Mouse (Mus musculus) embryonic facial prominence, embryonic 11.5 days (tissue): ENCODE results near the gene Doc2g. TPM values are rescaled to one million over a fixed set of nuclear protein-coding genes. Genes with fewer than 3 reads are reported as not detected.

Source experiments
- ATAC-seq: fragments of 200-750 bp; cut with Nextera tagmentation; replicated peaks from 2 replicates; pipeline ENCODE4 v1.8.0; 2017; ENCODE audit warnings: low read depth; ENCODE audit not compliant: insufficient number of reproducible peaks, low FRiP score, low TSS enrichment
- DNase-seq: peaks from one replicate; pipeline ENCODE4 v3.0.0-alpha.2; 2015; ENCODE audit warnings: low spot score
- H3K27ac ChIP-seq: fragments of 300-500 bp; sonication (generic); replicated peaks from 2 replicates; pipeline ENCODE4 v1.5.1; 2014; ENCODE audit warnings: mild to moderate bottlenecking, low read depth, low read length, control low read depth
- H3K27me3 ChIP-seq: fragments of 300-500 bp; sonication (generic); 2 replicates; pipeline ENCODE4 v1.6.1; 2014; ENCODE audit warnings: mild to moderate bottlenecking, low read length, moderate library complexity, mixed read lengths; ENCODE audit not compliant: control insufficient read depth, insufficient read depth
- H3K36me3 ChIP-seq: fragments of 300-500 bp; sonication (generic); replicated peaks from 2 replicates; pipeline ENCODE4 v1.6.1; 2014; ENCODE audit warnings: low read depth, mild to moderate bottlenecking, low read length, moderate library complexity, mixed read lengths; ENCODE audit not compliant: control insufficient read depth, insufficient read depth
- H3K4me1 ChIP-seq: fragments of 300-500 bp; sonication (generic); 2 replicates; pipeline ENCODE4 v1.6.1; 2014; ENCODE audit warnings: low read length, mixed read lengths; ENCODE audit not compliant: control insufficient read depth, insufficient read depth
- H3K4me2 ChIP-seq: fragments of 300-500 bp; sonication (generic); 2 replicates; pipeline ENCODE4 v1.6.1; 2014; ENCODE audit warnings: low read depth, mild to moderate bottlenecking, control low read depth, low read length, moderate library complexity
- H3K4me3 ChIP-seq: fragments of 300-500 bp; sonication (generic); 2 replicates; pipeline ENCODE4 v1.5.1; 2014; ENCODE audit warnings: low read depth, low read length, control low read depth
- H3K9ac ChIP-seq: fragments of 300-500 bp; sonication (generic); replicated peaks from 2 replicates; pipeline ENCODE4 v1.6.1; 2014; ENCODE audit warnings: mild to moderate bottlenecking, control low read depth, low read length
- H3K9me3 ChIP-seq: fragments of 300-500 bp; sonication (generic); replicated peaks from 2 replicates; pipeline ENCODE4 v1.6.1; 2016; ENCODE audit warnings: mild to moderate bottlenecking, low read length, inconsistent platforms, mixed read lengths; ENCODE audit not compliant: control insufficient read depth
- WGBS: fragments of 180-500 bp; shearing (Covaris S2); extraction: QIAGEN DNeasy Blood & Tissue Kit; methylation state at CpG from one replicate; pipeline ENCODE4 v1.1.7; 2014; 5-methylcytosine and 5-hydroxymethylcytosine counted together
- polyA plus RNA-seq: library from polyadenylated mRNA; unstranded; fragments of >200 nt; fragmentation: Nextera tagmentation; extraction: Ambion mirVana; gene quantifications from 2 replicates; pipeline ENCODE4 v1.2.1, GENCODE M21; 2014

Doc2g gene
- polyA plus RNA-seq, 1 experiment from 2014 or later, result 2.2 TPM

GRCm38 (mm10) chr19:3991966-3992365 is 11.1 kb upstream of the Doc2g start:
- H3K4me1 ChIP-seq, result no peaks in the 10 kb centered on the region
- H3K27me3 ChIP-seq, result no peaks in the 10 kb centered on the region
- no peaks in the 10 kb centered on the region for H3K9me3 ChIP-seq
- no peaks in the 10 kb centered on the region for H3K36me3 ChIP-seq
- DNase-seq (no peak), ATAC-seq (no peak)
- no peak overlapping the region for H3K9ac ChIP-seq
- 86% methylated on average over 3 of the region's 3 CpGs for WGBS
- no peak overlapping the region for H3K4me3 ChIP-seq
- H3K27ac ChIP-seq, result no peak overlapping the region
- no peak overlapping the region for H3K4me2 ChIP-seq

- Histone ChIP-seq H3K27ac (no peak within 1 kb of the TSS), H3K4me2 (no peak within 1 kb of the TSS), H3K4me3 (no peak within 1 kb of the TSS), H3K4me1 (no peaks in the 10 kb centered on the region), H3K9ac (no peak within 1 kb of the TSS), H3K9me3 (no peaks in the 10 kb centered on the region), H3K36me3 (no peaks in the 10 kb centered on the region), H3K27me3 (no peaks in the 10 kb centered on the region)
- ATAC-seq (no peak), DNase-seq (no peak)
- 56% methylated on average over 5 of the region's 5 CpGs for WGBS
Observed at GRCm38 (mm10) chr19:3992416-3992815, 10.7 kb upstream of the Doc2g start, which contains the start of gene Tbx10. Tbx10 (plus strand) TSS chr19:3992752.

- Histone ChIP-seq H3K27me3 (no peaks in the 10 kb centered on the region), H3K36me3 (no peaks in the 10 kb centered on the region), H3K9ac (no peak overlapping the region), H3K4me2 (no peak overlapping the region), H3K4me3 (no peak overlapping the region), H3K27ac (no peak overlapping the region), H3K9me3 (no peaks in the 10 kb centered on the region), H3K4me1 (no peaks in the 10 kb centered on the region)
- DNase-seq (no peak), ATAC-seq (no peak)
- WGBS, result 68% methylated on average over 6 of the region's 6 CpGs
Observed at GRCm38 (mm10) chr19:3994932-3995331, 8.2 kb upstream of the Doc2g start.

- Histone ChIP-seq H3K4me2 (no peak overlapping the region), H3K4me3 (no peak overlapping the region), H3K9me3 (no peaks in the 10 kb centered on the region), H3K27me3 (no peaks in the 10 kb centered on the region), H3K27ac (no peak overlapping the region), H3K9ac (no peak overlapping the region), H3K36me3 (no peaks in the 10 kb centered on the region), H3K4me1 (no peaks in the 10 kb centered on the region)
- WGBS, result 83% methylated on average over 3 of the region's 3 CpGs
- DNase-seq (no peak), ATAC-seq (no peak)
Observed at GRCm38 (mm10) chr19:3995505-3995904, 7.6 kb upstream of the Doc2g start.

GRCm38 (mm10) chr19:3996106-3996505 is 7.0 kb upstream of the Doc2g start:
- no peak overlapping the region for H3K4me2 ChIP-seq
- no peak overlapping the region for H3K9ac ChIP-seq
- no peak overlapping the region for H3K27ac ChIP-seq
- WGBS, result 64% methylated on average over 7 of the region's 7 CpGs
- H3K27me3 ChIP-seq, result no peaks in the 10 kb centered on the region
- ATAC-seq (no peak), DNase-seq (no peak)
- no peaks in the 10 kb centered on the region for H3K9me3 ChIP-seq
- H3K36me3 ChIP-seq, result no peaks in the 10 kb centered on the region
- H3K4me1 ChIP-seq, result peaks cover 2% of the 10 kb centered on the region; the same call in 1 of the 2 replicates
- no peak overlapping the region for H3K4me3 ChIP-seq

GRCm38 (mm10) chr19:3996747-3997146 is 6.4 kb upstream of the Doc2g start:
- Histone ChIP-seq H3K4me1 (peaks cover 4% of the 10 kb centered on the region; the same call in 1 of the 2 replicates), H3K9me3 (no peaks in the 10 kb centered on the region), H3K4me3 (no peak overlapping the region), H3K9ac (no peak overlapping the region), H3K4me2 (no peak overlapping the region), H3K27ac (no peak overlapping the region), H3K36me3 (no peaks in the 10 kb centered on the region), H3K27me3 (no peaks in the 10 kb centered on the region)
- WGBS, result 84% methylated on average over 8 of the region's 8 CpGs
- no peak for ATAC-seq
- DNase-seq, result no peak

GRCm38 (mm10) chr19:3997231-3997630 is 5.9 kb upstream of the Doc2g start:
- no peak overlapping the region for H3K4me2 ChIP-seq
- no peak for ATAC-seq
- WGBS, result 69% methylated on average over 8 of the region's 8 CpGs

GRCm38 (mm10) chr19:3998335-3998734 is 4.8 kb upstream of the Doc2g start:
- no peaks in the 10 kb centered on the region for H3K27me3 ChIP-seq
- H3K36me3 ChIP-seq, result no peaks in the 10 kb centered on the region
- ATAC-seq (no peak), DNase-seq (no peak)
- no peak overlapping the region for H3K4me2 ChIP-seq
- H3K4me3 ChIP-seq, result no peak overlapping the region
- peaks cover 4% of the 10 kb centered on the region; the same call in 1 of the 2 replicates for H3K4me1 ChIP-seq
- H3K9ac ChIP-seq, result no peak overlapping the region
- H3K27ac ChIP-seq, result no peak overlapping the region
- H3K9me3 ChIP-seq, result no peaks in the 10 kb centered on the region
- 74% methylated on average over 8 of the region's 8 CpGs for WGBS

More at GRCm38 (mm10) chr19:3997231-3997630, 5.9 kb upstream of the Doc2g start:
- Histone ChIP-seq H3K36me3 (no peaks in the 10 kb centered on the region), H3K27me3 (no peaks in the 10 kb centered on the region), H3K9me3 (no peaks in the 10 kb centered on the region), H3K9ac (no peak overlapping the region), H3K27ac (no peak overlapping the region), H3K4me1 (peaks cover 4% of the 10 kb centered on the region; the same call in 1 of the 2 replicates), H3K4me3 (no peak overlapping the region)
- DNase-seq, result no peak
